Mouse (Mus musculus) retina, embryonic 14.5 days (tissue): Measurements from ENCODE around the gene Pigt.

Source experiments
- DNase-seq: peaks from one replicate; pipeline ENCODE4 v3.0.0-alpha.2; 2015; ENCODE audit warnings: low spot score

Pigt gene

DNA sequence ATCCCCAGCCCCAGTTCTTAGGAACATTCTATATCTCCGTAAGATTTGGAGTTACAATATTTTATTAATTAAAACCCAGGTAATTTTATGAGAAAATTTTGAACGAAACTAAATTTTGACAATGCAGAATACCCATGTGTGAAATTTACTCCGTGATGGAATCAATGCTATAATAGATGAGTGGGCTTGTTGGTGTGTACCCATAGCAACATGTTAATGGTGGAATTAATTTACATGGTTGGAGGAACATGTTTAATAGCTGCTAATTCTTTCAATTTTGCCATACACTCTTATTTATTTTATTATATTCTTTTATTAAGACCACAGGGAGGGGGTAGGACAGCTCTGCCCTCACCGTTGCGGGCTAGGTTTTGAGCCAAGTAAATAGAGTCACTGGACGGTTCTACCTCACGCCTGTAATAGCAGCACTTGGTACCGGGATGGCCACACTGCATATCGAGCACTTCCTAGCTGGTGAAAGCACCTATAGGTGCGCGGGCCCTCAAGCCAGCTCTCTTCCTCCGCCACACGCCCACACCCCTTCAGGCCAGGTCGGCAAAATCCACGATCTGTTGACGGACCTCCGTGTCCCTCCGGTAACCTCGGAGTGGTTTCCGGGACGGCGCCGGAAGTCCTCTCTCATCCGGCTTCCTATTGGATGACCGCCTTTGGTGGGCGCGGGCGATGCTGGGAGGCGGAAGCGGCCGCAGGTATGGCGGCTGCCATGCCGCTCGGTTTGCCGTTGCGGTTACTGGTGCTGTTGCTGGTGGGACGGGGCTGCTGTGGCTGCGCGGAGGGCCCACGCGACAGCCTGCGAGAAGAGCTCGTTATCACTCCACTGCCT lies at the start of gene Pigt:
Pigt (plus strand) TSS at position 674 of the 844 bp plus-strand sequence.
- DNase-seq, result peak; percentile 88

DNA sequence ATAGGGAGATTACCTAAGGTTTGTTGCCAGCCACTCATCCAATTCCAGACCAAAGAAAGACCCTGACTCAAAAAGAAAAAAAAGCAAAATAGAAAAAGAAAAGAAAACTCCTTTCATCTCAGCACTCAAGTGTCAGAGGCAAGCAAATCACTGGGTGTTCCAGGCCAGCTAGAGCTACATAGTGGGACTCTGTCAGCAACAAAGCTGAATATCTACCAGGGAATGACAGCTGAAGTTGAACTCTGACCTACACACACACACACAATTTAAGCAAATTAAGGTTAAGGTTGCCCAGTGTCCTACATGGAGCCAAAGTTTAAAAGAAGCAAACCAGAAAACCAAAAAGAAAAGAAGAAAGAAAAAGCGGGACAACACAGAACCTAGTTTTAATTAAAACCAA lies 49.2 kb upstream of the Pigt start:
- DNase-seq, result no peak

DNA sequence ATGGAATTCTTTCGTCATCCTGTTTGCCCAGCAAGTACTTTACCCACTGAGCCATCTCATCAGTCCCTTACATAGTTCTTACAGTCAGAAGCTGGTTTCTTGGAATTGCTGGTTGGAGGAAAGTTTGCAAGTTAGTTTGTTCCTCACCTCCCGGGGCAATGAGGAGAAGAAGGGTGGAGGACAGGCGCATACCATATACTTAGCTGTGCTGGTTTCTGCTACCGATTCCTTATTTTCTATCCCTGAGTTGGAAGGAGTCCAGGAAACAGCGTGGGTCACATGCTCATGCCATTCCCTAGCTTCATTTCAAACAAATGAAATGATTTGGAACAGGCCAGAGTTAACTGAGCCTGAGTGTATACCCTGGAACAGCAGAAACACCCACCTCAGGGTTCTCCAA lies 48.4 kb upstream of the Pigt start:
- no peak for DNase-seq

DNA sequence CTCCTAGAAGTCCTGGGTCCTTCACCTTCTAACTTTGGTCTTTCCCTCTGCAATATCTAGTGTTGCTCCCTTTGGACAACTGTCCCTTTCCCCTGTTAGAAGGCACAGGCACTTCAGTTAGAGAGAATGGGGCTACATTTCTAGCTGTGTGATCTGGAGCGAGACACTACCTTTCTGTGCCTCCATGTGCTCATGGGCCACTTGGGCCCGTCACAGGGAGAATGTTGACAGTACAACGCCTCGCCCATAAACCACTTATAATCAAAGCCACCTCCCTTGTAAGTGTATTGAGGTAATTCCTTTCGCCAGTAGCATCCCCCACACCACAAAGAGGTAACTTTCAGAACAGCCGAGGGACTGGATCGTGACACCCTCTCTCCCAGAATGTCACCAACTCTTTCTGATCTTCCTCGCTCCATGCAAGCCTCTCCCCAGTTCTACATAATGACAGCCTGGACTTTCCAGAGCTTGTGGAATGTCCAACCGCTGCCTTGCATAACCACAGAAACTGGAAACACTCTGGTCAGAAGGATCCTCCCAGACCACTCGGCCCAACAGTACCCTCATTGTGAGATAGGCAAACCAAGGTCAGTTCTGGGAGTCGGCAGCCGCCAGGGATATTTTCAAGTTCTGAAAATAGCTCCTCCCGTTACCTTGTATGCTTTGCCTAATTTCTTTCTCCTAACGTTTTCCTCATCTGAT lies 47.8 kb upstream of the Pigt start:
- DNase-seq, result no peak

DNA sequence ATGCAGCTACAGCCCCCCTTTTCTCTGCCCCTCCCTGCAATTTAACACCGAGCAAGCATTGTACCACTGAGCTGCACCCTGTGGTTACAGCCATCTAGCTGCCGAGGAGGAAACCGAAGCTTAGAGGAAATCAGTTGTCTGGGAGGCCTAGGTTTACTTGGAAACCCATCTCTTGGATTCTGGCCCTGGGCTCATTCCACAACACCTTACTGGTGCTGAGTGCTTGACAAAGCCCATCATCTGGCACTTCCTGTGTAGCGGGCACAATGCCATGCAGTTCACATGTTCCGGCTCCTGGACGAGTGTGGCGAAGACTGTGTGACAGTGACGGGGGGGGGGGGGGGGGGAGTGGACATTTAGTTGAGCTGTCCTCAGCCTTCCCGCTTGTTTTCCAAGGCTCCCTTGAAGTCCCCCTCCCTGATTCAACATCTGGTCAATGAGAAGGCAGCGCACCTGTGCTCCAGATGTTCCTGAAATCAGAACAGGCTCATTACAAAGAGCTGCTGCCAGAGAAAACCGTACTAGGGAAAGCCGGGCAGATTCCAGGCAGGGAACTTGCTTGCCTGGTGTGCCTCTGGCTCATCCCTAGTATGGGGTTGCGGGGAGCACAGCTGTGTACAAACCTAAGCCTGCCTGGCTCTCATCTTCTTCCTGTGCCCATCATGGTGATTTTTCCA lies 45.2 kb upstream of the Pigt start:
- DNase-seq, result no peak

DNA sequence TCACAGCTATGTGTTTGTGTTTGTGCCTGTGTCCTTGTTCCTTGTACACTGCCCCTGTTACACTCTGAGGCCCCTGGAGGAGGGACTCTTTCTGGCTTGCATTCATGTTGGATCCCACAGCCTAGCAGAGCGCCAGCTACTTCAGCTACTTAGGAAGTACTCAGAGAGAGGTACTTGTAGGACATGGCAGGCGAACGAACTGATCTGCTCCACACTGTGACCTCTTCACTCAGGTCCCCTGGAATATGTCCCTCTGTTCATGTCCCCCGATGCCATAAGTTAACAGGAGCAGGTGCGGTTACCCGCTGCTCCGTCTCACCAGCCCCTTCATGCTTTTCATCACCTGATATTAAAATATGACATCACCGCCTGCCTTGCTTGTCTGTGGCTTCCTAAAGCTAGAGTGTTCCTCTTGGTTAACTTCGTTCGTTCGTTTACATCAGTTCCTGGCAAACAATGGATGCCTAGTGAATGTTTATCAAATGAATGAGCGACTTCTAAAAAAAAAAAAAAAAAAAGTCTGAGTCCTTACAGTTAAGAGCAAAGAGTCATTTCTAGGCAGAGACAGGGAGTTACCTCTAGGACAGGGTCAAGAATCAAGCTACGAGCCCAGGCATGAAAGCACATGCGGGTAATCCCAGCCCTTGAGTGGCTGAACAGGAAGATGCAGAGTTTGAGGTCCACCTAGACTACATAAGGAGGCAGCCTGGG lies 44.1 kb upstream of the Pigt start:
- DNase-seq, result no peak

DNA sequence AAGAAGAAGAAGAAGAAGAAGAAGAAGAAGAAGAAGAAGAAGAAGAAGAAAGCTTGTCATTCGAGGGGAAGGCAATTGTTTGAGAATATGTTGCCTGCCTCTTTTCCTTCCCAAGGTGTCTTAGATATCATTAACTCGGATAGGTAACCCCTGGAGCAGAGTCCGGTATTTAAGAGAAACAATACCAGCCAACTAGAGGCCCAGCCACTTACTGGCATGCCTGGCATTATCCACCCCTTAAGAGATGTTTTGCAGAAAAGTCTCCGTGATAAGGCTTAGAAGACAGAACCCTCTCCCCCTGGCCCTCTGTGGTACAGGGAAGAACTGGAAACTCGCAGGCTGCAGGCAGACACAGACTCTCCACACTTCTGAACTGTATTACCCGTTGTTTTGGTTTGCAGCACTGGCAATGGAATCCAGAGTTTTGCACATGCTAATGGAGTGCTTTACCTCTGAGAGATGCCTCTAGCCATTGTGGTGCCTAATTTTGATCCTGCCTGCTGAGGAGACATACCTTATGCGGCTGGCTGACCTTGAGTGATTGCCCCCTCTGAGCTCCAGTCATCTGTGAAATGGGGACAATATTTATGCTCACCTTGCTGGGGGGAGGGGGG lies 43.3 kb upstream of the Pigt start:
- no peak for DNase-seq

DNA sequence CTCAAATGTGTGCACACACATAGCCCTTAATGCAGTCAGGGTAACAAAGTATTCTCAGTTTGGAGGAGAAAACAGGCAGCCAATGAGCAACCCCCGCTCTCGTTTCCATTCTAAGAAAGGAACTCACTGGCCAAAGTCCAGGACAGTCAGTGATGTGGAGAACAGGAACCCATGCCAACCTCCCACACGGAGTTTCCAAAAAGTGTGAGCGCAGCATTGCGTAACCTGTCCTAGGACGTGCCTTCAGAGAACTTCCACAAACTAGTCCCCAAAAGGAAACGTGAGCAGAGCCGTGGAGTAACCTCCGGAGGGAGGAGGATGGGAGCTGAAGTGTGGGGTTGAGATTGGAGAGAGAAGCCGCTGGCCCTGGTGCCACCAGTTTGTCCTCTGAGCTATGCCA lies 42.5 kb upstream of the Pigt start:
- no peak for DNase-seq

DNA sequence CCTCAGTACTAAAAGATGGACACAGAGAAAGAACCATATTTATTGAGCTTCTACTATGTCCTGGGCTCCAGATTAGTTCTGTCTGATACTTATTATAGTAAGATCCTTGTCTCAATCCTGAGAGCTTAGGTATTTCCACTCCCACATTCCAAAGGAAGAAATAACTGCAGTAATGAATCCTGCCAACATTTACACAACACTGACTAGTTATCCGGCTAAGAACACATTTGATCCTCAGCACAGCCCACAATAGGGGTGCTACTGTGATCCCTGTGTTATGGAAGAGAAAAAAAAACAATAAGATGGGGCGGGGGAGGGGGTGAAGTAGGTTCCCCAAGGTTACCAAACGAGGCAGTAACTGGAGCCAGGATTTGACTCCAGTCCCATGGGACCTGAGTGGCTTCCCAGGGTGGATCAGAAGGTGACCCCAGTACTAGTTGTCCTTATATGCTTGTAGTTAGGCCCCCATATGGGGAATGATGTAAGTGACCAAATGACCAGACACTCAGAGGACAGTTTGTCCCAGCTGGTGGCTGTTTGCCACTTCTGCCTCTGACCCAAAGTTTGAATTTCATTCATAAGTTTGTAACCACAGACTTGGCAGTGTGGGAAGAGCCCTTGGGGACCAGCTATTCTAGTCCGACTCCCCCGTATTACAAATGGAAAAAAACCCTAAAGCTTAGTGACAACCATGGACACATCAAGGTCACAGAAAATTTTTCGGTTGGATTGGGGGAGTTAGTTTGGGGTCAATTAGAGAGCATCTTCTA lies 41.7 kb upstream of the Pigt start:
- no peak for DNase-seq

DNA sequence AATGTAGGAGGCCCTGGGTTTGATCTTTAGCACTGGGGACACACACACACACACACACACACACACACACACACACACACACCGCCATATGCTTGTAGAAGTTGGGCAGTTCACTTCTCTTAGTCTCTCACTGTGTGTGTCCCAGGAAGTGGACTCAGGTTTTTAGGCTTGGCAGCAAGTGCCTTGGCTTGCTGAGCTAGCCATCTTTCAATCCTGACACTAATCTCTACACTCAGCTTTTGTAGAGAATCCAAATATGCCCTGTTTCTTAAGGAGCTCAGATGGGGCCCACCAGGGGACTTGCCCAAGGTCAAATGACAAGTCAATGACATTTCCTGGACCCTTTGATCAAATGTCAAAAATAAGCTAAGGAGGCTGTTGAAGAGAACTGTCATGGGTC lies 40.9 kb upstream of the Pigt start:
- DNase-seq, result no peak

DNA sequence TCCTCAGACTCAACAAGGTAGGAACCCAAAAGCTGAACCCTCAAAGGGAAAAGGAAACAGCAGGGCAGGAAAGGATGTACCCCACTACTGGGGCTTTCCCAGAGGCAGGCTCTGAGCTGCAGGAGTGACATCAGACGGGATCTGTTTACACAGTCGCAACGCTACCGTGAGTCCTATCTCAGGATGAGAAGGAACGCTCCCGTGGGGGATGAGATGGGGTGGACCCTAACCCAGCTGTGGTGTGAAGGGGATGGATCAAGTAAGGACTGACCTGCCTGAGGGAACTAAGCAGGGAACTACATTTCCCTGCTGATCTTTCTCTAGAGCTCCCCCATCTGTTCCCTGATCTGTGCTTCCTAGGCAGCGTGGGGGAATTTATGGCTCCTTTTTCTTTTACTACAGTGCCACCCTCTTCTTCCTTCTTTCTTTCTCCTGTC lies 40.4 kb upstream of the Pigt start, which contains the start of gene Sys1:
Sys1 (plus strand) TSS at position 101 of the 437 bp plus-strand sequence.
- peak; percentile 35 for DNase-seq

DNA sequence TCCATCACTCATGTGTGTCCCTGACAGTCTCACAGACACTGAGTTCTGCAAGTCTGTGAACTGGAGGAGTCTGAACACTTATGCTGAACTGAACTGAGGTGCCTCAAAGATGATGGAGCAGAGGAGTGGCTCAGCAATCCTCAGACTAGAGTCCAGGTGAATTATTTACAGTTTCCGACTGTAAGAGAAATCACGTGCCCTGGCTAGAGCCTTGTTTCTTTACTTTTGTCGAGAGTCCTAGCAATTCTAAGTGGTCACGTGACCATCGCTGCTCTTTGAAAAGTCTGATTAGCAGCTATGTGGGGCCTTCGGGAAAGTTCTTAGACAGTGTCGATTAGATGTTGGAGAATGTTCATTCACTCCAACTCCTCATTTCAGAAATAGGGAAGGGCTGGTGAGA lies 39.4 kb upstream of the Pigt start:
- no peak for DNase-seq

DNA sequence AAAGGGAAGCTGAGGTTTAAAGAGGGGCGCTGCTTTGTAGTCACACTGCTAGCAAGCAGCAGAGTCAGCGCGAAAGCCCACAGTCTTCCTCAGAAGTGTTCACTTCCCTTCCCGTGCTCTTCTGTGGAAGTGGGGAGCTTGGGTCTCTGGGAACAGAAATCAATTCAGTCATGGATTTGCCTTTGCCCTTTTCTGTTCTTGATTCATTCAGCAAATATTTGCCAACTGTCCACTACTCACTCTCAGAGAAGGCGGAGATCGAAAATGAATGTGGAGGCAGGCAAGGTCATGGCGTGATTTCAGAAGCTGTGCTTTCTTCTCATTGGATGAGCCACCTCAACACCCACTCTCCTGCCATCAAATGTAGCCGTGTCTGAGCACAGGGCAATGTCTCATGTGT lies 38.8 kb upstream of the Pigt start:
- DNase-seq, result no peak

DNA sequence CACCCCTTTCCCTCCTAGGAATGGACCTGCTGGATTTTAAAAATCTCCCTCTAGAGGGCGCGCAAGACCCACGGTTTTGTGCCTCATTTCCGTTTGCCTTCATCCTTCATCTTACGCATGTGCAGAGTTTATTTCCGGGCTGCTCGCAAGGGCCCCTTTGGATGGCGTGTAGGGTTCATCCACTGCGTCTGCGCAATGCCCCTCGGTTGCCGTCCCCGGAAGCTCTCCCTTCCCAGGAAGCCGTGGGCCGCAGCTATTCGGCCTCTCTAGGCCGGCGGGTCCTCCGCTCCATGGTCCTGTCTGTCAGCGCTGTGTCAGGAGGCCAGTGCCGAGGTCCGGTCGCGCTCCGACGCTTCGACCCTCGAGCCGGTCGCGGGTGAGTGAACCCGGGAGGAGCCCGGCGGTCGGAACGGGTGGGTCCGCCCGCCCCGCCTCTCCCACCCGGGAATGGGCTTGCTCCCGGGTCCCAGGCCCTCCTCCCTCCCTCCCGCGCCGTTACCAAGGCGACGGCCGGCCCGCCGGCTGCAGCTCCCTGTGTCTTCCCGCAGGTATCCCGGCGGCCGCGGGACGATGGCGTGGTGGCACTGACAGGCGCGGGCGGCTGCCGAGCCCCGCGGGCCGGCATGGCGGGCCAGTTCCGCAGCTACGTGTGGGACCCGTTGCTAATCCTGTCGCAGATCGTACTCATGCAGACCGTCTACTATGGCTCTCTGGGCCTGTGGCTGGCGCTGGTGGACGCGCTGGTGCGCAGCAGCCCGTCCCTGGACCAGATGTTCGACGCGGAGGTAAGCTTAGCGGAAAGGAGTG lies 36.4 kb upstream of the Pigt start, which contains the start of gene Gm20458:
Gm20458 (plus strand) TSS at position 223 of the 807 bp plus-strand sequence.
- DNase-seq, result peak; percentile 98

DNA sequence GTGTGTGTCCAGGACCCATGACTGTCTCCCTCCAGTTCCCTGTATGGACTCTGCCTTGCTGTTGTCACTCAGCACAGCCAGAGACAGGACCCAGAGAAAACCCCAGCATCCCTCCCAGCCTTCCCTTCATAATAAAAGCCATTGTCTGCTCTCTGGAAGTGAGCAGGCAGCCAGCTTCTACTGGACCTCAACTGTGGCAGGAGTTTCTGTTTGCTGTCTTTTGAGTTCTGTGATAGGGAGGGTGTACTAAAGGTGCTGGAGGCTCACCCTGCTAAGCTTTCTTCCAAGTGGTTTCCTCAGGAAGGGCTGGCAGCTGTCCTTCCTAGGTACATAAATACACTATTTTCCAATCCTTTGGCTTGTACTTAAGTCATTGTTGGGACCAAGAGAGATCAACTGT lies 32.2 kb upstream of the Pigt start:
- no peak for DNase-seq

DNA sequence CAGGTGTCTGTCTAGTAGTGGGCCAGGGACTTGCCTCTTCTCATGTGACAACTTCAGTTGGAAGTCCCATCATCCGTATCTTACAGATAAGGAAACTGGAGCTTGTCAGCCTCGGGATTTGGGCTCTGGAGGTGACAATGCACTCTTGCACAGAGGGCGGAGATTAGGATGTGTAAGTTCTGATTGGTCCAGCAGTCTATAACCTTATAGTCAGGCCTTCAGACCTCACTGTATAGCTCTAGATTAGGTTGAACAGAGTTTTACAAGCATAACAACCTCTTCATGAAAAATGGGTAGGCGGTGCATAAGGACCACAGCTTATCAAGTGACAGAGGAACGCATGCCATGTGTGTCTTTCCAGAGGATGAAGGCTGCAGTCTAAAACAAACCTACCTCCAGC lies 30.5 kb upstream of the Pigt start:
- DNase-seq, result no peak

DNA sequence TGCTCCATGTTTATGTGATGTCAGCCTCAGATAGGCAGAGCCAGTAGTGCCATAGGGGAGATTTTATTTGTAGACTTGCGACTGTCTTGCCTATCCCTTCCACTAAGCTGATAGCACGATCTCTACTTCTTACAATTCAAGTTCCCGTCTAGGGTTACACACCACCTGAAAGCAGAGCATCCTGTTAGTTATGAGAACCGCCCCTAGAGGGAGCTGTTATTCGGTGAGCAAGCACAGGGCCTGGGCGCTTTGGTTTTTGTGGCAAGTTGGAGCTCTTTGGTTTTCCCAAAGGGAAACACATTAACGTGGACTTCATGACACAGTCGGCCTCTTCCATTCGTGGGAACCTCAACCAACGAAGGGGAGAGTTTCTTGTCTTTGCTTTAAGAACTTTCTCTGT lies 27.1 kb upstream of the Pigt start:
- DNase-seq, result peak; percentile 67

DNA sequence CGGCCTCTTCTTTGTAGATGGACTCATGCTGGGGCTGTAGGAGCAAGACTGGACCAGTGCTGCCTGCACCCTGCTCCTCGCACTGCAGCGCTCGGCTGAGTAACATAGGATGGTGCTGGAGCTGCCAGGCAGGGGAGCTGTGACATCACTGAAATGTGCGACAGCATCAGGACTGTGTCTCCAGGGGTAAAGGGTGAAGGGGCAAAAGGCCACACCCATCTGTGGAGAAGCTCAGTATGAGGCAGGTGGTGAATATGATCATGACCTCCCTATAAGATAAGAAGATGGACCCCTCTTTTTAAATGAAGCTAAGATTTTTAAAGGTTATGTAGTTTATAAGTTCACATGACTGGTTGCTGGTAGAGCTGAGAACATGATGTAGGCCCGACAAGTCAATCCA lies 23.7 kb upstream of the Pigt start, which contains the start of gene Trp53tg5:
Trp53tg5 (minus strand) TSS at position 101 of the 400 bp plus-strand sequence.
- DNase-seq, result no peak

DNA sequence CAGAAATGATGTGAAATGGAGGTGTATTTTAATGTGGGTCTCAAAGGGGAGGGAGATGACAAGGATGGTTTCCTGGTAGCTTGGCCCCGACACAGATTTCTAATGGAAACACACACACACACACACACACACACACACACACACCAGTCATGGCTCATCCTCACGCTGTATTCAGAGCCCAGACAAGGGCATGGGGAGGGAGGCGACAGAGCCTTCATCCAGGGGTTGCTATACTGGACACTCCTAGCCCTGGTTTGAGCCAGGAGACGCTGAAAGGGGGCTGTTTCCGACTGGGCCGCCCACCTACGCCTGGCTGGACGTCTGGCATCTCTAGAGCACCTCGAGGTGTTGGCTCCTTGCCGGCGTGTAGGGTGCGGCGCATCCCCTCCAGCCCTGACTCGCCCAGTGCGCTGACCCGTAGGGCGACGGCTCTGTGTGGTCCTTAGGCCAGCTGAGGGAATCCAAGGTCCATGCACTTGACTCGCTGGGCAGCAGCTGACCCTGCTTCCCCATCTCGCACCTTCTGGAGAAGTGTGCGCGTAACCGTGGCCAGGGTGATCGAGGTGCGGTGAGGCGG lies 11.6 kb upstream of the Pigt start, which contains the start of gene Dbndd2:
Dbndd2 (plus strand) TSS at position 426 of the 577 bp plus-strand sequence.
- DNase-seq, result no peak
